Mouse (Mus musculus): Measurements from ENCODE around the gene Cacna2d3.

The Cacna2d3 gene

DNA sequence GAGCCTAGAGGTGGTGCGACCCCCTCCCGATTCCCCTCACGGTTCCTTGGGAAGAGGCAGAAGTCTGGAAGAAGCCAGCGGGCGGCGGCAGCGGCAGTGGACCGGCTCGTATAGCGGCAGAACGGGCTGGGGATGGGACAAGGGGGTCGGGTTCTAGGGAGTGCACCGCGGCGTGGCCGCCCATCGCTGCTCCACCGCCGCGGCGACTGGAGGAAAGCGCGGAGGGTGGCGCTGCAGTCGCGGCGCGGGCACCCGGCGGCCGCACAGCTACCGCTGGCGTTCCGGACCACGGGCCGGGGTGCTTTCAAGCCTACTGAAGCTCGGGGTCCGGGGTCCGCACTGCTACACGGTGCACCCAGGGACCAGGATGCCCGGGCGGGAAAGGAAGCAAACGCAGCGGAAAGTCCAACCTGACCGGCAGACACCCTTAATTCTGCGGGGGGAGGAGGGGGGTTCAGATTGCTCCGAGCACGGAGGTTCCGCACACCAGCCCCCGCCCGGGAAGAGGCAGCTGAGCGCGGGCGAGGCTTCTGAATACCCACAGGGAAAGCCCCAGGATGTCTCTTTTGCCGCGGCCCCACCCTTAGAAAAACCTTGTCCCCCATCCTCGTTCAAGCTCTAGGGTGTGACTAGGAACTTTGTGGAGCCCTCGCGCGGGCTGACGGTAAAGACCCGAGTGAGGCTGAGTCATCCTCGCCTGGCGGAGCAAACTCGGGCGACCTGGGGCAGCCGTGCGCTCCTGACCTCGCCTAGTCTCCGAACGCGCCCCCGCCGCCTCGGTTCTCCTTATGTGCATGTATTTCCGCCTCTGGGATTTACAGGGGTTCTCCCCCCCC is 940 bp upstream of the Cacna2d3 start:
- Histone ChIP-seq H3K36me3 (ENCODE audit: insufficient read depth, low read length) (no peaks in the 10 kb centered on the region), H3K9me3 (ENCODE audit: low read length) (peaks cover 9% of the 10 kb centered on the region; the same call in 1 of the 2 replicates), H3K4me1 (replicated peaks; ENCODE audit: low read depth, low read length) (peaks cover 20% of the 10 kb centered on the region), H3K4me3 (replicated peaks; ENCODE audit: low read length) (peak overlapping the region; percentile 85), H3K27me3 (ENCODE audit: insufficient read depth, low read length) (peaks cover 89% of the 10 kb centered on the region)
- TF ChIP-seq CTCF (conservative IDR thresholded peaks at IDR 0.05; ENCODE audit: low read length) (no peak), POU5F1 (IDR thresholded peaks at IDR 0.05; ENCODE audit: borderline replicate concordance, low read length) (no peak), NANOG (IDR thresholded peaks at IDR 0.05; ENCODE audit: borderline replicate concordance, low read length) (no peak)

DNA sequence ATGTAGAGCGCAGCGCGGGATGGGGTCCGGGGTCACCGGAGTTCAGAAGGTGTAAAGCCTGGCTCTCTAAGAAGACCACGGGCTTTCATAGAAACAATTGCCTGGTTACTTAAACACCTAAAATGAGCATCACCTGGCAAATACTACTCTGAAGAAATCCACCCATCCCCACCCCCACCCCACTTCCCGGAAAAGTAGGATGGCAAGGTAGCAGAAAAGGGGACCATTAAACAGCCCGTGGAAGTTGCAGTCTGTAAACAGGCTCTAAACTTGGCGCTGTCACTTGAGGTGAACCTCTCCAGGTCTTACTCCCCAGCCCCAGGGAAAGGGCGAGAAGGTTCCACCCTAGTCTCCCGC is 555 bp downstream of the Cacna2d3 start:
- Histone ChIP-seq H3K4me3 (replicated peaks; ENCODE audit: low read length) (peak overlapping the region; percentile 85), H3K27me3 (ENCODE audit: insufficient read depth, low read length) (peaks cover 81% of the 10 kb centered on the region), H3K9me3 (ENCODE audit: low read length) (no peaks in the 10 kb centered on the region), H3K36me3 (ENCODE audit: insufficient read depth, low read length) (no peaks in the 10 kb centered on the region), H3K4me1 (replicated peaks; ENCODE audit: low read depth, low read length) (peaks cover 20% of the 10 kb centered on the region)
- no peak for TF ChIP-seq POU5F1 (IDR thresholded peaks at IDR 0.05; ENCODE audit: borderline replicate concordance, low read length)
- TF ChIP-seq NANOG (IDR thresholded peaks at IDR 0.05; ENCODE audit: borderline replicate concordance, low read length), result no peak
- TF ChIP-seq CTCF (conservative IDR thresholded peaks at IDR 0.05; ENCODE audit: low read length), result no peak

DNA sequence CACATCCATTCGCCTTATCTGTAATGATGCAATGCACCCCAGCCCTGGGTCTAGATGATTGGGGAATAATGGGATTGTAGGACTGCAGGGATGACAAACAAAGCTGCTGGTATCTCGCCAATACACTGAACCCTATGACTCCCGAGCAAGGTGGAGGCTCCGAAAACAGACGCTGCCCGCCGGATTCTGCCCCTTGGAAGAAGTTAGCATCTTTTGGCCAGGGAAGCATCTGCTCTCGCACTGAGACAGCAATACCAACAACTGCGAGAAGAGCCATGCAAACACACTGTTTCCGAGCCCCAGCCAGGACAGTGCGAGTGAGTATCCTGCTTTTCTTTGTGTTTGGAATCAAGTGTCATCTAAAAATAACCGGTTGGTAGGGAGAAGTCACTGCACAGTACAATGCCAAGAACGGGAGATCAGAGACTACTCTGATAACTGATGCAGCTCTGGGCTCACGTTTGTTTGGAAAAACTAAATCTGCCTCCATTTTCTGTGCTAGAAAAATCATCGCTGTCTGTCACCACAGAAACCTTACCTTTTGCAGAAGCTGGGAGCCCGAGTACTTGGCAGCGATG is 1.2 kb downstream of the Cacna2d3 start:
- Histone ChIP-seq H3K27me3 (ENCODE audit: insufficient read depth, low read length) (peaks cover 74% of the 10 kb centered on the region), H3K36me3 (ENCODE audit: insufficient read depth, low read length) (no peaks in the 10 kb centered on the region), H3K9me3 (ENCODE audit: low read length) (no peaks in the 10 kb centered on the region), H3K4me3 (replicated peaks; ENCODE audit: low read length) (no peak overlapping the region), H3K4me1 (replicated peaks; ENCODE audit: low read depth, low read length) (peaks cover 20% of the 10 kb centered on the region)
- TF ChIP-seq POU5F1 (IDR thresholded peaks at IDR 0.05; ENCODE audit: borderline replicate concordance, low read length), result no peak
- no peak for TF ChIP-seq NANOG (IDR thresholded peaks at IDR 0.05; ENCODE audit: borderline replicate concordance, low read length)
- no peak for TF ChIP-seq CTCF (conservative IDR thresholded peaks at IDR 0.05; ENCODE audit: low read length)

DNA sequence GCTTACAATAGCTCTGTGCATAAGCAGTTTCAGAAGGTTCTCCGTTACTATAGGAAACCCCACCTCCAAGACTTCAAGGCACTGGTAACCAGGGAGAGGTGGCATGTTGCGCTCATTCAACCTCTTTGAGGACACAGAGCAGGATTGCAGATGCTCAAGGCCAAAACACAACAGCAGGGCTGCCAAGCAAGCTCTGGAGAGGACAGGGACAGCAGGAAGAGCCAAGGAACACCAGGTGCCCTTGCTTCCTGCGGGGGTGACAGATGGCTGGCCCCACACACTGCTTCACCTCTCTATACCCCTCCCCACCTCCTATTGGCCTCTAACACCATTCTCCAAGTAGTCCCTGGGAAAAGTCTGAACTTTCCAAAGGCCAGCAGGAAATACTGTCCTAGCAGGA is 9.0 kb downstream of the Cacna2d3 start:
- Histone ChIP-seq H3K4me1 (replicated peaks; ENCODE audit: low read depth, low read length) (0 out of 2 replicates have a peak, but pooled peaks cover 2% of the 10 kb centered on the region), H3K36me3 (ENCODE audit: insufficient read depth, low read length) (no peaks in the 10 kb centered on the region), H3K9me3 (ENCODE audit: low read length) (no peaks in the 10 kb centered on the region), H3K4me3 (replicated peaks; ENCODE audit: low read length) (no peak overlapping the region), H3K27me3 (ENCODE audit: insufficient read depth, low read length) (peaks cover 41% of the 10 kb centered on the region)
- TF ChIP-seq POU5F1 (IDR thresholded peaks at IDR 0.05; ENCODE audit: borderline replicate concordance, low read length), result no peak

DNA sequence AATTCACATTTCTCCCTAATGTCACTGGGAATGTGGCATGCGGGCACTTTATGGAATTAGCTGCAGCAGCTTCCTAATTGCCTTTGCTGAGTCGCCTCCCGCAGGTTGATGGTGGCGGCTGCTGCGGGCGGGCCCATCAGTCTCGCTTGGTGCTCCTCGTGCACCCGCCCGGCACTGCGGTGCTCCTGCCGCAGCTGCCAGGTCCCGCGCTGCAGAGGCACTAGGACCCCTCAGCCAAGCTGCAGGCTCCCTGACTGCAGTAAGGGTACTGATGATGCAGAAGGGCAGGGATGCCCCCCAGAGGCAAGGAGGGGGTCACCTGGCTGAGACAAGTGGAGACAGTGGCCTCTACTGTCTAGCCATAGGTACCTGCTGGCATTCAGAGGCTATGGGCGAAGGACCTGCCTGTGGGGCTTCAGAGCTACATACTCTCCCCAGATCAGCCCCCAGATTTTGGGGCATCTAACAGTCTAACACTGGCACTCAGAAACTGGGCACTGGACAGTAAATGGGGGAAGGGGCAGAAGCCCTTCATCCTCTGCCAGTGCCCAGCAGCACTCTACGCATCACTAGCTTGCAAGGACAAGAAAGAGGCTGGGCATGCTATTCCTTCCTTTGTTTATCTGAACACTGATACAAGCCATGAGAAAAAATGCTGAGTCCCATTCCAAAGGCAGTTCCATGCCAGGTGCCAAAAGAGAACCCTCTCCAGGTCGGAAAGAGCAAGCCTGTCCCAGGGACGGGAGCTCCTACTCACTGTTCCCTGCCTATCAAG is 13.9 kb downstream of the Cacna2d3 start:
- Histone ChIP-seq H3K36me3 (ENCODE audit: insufficient read depth, low read length) (no peaks in the 10 kb centered on the region), H3K4me1 (replicated peaks; ENCODE audit: low read depth, low read length) (0 out of 2 replicates have a peak, but pooled peaks cover 2% of the 10 kb centered on the region), H3K4me3 (replicated peaks; ENCODE audit: low read length) (no peak overlapping the region), H3K9me3 (ENCODE audit: low read length) (no peaks in the 10 kb centered on the region), H3K27me3 (ENCODE audit: insufficient read depth, low read length) (peaks cover 43% of the 10 kb centered on the region)
- TF ChIP-seq NANOG (IDR thresholded peaks at IDR 0.05; ENCODE audit: borderline replicate concordance, low read length), result no peak

DNA sequence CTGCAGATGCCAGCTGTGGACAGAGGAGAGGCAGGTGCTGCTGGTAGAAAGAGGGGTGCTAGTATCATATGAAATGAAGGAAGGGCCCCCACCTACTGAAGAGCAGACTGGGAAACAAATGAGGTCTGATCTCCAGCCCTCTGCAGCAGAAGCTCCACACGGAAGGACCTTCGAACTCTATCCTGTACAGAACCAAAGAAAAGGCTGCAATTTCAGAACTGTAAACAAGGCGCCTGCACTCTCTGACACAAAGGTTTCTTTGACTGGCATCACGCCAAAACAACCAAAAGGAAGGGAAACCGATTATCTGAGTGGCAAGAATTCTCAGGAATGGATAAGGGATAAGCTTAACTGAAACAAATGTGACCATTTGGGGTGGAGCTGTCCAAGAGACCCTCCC is 18.9 kb downstream of the Cacna2d3 start:
- TF ChIP-seq POU5F1 (IDR thresholded peaks at IDR 0.05; ENCODE audit: borderline replicate concordance, low read length), result no peak
- no peak for TF ChIP-seq NANOG (IDR thresholded peaks at IDR 0.05; ENCODE audit: borderline replicate concordance, low read length)
- no peak for TF ChIP-seq CTCF (conservative IDR thresholded peaks at IDR 0.05; ENCODE audit: low read length)
- Histone ChIP-seq H3K4me3 (replicated peaks; ENCODE audit: low read length) (no peak overlapping the region), H3K27me3 (ENCODE audit: insufficient read depth, low read length) (peaks cover 26% of the 10 kb centered on the region), H3K4me1 (replicated peaks; ENCODE audit: low read depth, low read length) (0 out of 2 replicates have a peak, but pooled peaks cover 2% of the 10 kb centered on the region), H3K36me3 (ENCODE audit: insufficient read depth, low read length) (no peaks in the 10 kb centered on the region), H3K9me3 (ENCODE audit: low read length) (no peaks in the 10 kb centered on the region)

DNA sequence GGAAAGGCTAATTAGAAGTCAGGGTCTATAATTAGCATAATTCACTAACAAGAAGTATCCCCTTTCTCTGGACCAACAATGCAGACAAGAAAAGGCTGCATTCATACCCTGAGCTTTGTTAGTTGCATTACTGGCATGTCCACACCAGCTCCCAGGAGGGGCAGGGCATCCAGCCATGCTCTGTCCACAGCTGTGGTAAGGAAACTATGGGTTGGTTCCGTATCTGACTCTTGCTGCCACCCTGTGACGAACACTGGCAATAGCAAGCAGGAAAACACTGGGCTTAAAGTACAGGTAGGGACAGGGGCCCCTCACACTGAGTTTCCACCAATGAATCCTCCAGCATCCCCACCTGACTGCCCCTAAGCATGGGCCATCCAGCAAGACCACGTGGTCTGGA is 25.5 kb downstream of the Cacna2d3 start:
- peak; percentile 53 for TF ChIP-seq CTCF (conservative IDR thresholded peaks at IDR 0.05; ENCODE audit: low read length)
- no peak for TF ChIP-seq POU5F1 (IDR thresholded peaks at IDR 0.05; ENCODE audit: borderline replicate concordance, low read length)
- TF ChIP-seq NANOG (IDR thresholded peaks at IDR 0.05; ENCODE audit: borderline replicate concordance, low read length), result no peak
- H3K27me3 ChIP-seq (ENCODE audit: insufficient read depth, low read length), result peaks cover 3% of the 10 kb centered on the region; the same call in 1 of the 2 replicates
- no peaks in the 10 kb centered on the region for H3K9me3 ChIP-seq (ENCODE audit: low read length)
- no peaks in the 10 kb centered on the region for H3K36me3 ChIP-seq (ENCODE audit: insufficient read depth, low read length)
- no peaks in the 10 kb centered on the region for H3K4me1 ChIP-seq (replicated peaks; ENCODE audit: low read depth, low read length)
- no peak overlapping the region for H3K4me3 ChIP-seq (replicated peaks; ENCODE audit: low read length)

DNA sequence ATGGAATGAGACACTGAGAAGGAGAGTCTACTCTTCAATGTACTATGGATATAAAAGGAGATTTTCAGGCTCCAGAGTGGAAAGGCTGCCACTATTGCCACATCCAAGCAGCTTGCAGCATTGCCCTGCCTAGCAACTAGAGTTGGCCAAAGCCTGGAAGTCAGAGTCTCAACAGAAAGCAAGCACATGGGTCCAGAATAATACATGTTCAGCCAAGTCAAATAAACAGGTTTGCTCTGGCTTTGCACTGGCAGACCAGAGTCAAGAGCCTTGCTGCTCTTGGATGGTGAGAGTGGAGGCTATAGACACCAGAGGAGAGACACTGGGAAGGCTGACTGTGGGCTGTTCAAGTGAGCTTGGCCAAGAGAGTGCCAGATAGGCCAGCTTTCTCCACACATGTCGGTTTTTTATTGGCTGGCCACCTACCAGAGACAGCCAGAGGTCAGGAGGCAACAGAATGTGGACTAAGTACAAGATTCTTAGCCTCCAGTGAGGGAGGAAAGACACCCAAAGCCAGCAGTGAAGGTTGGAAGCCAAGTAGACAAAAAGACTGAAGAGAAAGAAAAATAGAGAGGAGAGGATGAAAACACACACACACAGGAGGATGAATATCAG is 49.1 kb downstream of the Cacna2d3 start:
- TF ChIP-seq CTCF (conservative IDR thresholded peaks at IDR 0.05; ENCODE audit: low read length) (no peak), NANOG (IDR thresholded peaks at IDR 0.05; ENCODE audit: borderline replicate concordance, low read length) (no peak), POU5F1 (IDR thresholded peaks at IDR 0.05; ENCODE audit: borderline replicate concordance, low read length) (no peak)
- no peaks in the 10 kb centered on the region for H3K4me1 ChIP-seq (replicated peaks; ENCODE audit: low read depth, low read length)
- no peaks in the 10 kb centered on the region for H3K9me3 ChIP-seq (ENCODE audit: low read length)
- H3K4me3 ChIP-seq (replicated peaks; ENCODE audit: low read length), result no peak overlapping the region
- no peaks in the 10 kb centered on the region for H3K36me3 ChIP-seq (ENCODE audit: insufficient read depth, low read length)
- no peaks in the 10 kb centered on the region for H3K27me3 ChIP-seq (ENCODE audit: insufficient read depth, low read length)

All from E14TG2a.4 (cell line).